Mouse (Mus musculus) lung, postnatal 4 days (tissue): ENCODE results near the gene Gm3336.
A peak's percentile ranks its signal among the peaks of the same experiment; 100 is the strongest.

Experiments used
- DNase-seq, 2 experiments: peaks; one replicate each; pipeline ENCODE4 v3.0.0; 2021

Gene Gm3336

GRCm38 (mm10) chr8:70696019-70696885, 22.1 kb upstream of the Gm3336 start:
- DNase-seq: peak; percentile 83 to 90

GRCm38 (mm10) chr8:70696946-70697345, 21.4 kb upstream of the Gm3336 start:
- no peak for DNase-seq

- DNase-seq: no peak
Measured at GRCm38 (mm10) chr8:70697366-70698250, 20.7 kb upstream of the Gm3336 start.

GRCm38 (mm10) chr8:70698310-70699109, 19.8 kb upstream of the Gm3336 start, which contains the start of gene Jund:
Gene Jund, plus strand, starts transcription at chr8:70698949.
- DNase-seq: peak; percentile 99 to 100

GRCm38 (mm10) chr8:70699116-70699833, 19.1 kb upstream of the Gm3336 start:
- no peak for DNase-seq

- DNase-seq: peak; percentile 85 to 92
Measured at GRCm38 (mm10) chr8:70699834-70700554, 18.3 kb upstream of the Gm3336 start.

- peak; percentile 93 to 94 for DNase-seq
Measured at GRCm38 (mm10) chr8:70700555-70700922, 17.8 kb upstream of the Gm3336 start.

- DNase-seq: no peak
Measured at GRCm38 (mm10) chr8:70701048-70701981, 17.0 kb upstream of the Gm3336 start.

GRCm38 (mm10) chr8:70701982-70702841, 16.1 kb upstream of the Gm3336 start:
- no peak for DNase-seq

GRCm38 (mm10) chr8:70702842-70703182, 15.5 kb upstream of the Gm3336 start:
- peak; percentile 58 to 72 for DNase-seq

- DNase-seq: no peak
Measured at GRCm38 (mm10) chr8:70703287-70703686, 15.1 kb upstream of the Gm3336 start, which contains the start of gene Iqcn. Gene Iqcn, plus strand, starts transcription at chr8:70703457.

GRCm38 (mm10) chr8:70708281-70708680, 10.1 kb upstream of the Gm3336 start:
- no peak for DNase-seq

GRCm38 (mm10) chr8:70709794-70710193, 8.5 kb upstream of the Gm3336 start:
- no peak for DNase-seq

GRCm38 (mm10) chr8:70710296-70710695, 8.0 kb upstream of the Gm3336 start:
- no peak for DNase-seq

GRCm38 (mm10) chr8:70711041-70711440, 7.3 kb upstream of the Gm3336 start:
- no peak for DNase-seq

GRCm38 (mm10) chr8:70713991-70714390, 4.4 kb upstream of the Gm3336 start:
- DNase-seq: peak in 1 of 2 experiments; percentile 20

GRCm38 (mm10) chr8:70715086-70715485, 3.3 kb upstream of the Gm3336 start:
- no peak for DNase-seq

- DNase-seq: peak in 1 of 2 experiments; percentile 20
Measured at GRCm38 (mm10) chr8:70716521-70717400, 1.6 kb upstream of the Gm3336 start.
